Mouse (Mus musculus) olfactory bulb, adult 2 months (tissue): ENCODE results near the gene Zfp512.

ENCODE experiments used
- CTCF ChIP-seq: fragments of 200-500 bp; IDR thresholded peaks from 2 replicates; pipeline ENCODE4 v1.5.1; 2012; ENCODE audit warnings: low read depth, mild to moderate bottlenecking, low read length, moderate library complexity; ENCODE audit not compliant: insufficient read depth
- POLR2A ChIP-seq: fragments of 200-500 bp; IDR thresholded peaks from 2 replicates; pipeline ENCODE4 v1.6.1; 2012; ENCODE audit warnings: mild to moderate bottlenecking, low read depth, low read length, moderate library complexity; ENCODE audit not compliant: insufficient read depth

DNA sequence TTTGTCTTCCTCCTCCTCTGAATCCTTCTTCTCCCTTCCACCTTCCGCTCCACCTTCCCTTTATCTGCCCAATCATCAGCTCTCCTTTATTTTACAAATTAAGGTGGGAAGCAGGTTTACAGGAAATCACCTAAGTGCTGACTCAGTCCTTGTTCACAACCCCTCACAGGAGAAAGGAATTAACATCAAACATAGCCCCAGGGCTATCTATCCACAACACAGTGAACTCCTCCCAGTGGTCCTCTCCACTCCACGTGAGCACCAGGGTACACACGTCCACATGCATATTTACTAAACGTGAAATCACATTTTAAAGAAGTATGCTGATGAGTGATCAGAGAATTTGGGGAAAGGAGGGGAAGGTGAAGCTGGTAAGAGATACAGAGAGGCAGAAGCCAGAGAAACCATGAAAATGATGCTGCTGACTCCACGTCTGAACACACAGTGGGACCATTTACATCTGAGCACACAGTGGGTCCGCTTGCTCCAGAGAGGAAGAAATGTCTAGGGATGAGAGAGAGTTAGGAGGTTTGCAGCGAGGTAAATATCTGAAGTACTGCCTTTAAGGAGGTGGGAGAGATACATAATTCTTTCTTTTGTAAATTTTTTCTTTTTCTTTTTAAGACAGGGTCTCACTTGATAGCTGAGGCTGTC lies 37.0 kb downstream of the Zfp512 start:
- TF ChIP-seq CTCF (no peak), POLR2A (no peak)
